Mouse (Mus musculus): ENCODE measurements at regions not wholly inside any gene's neighbourhood (a gene's known extent, or its start where the extent isn't known, plus 50 kb on each side); places are given as distances from the start of the nearest gene placed in this dataset.

GRCm38 (mm10) chr1:79927740-79928139, 66.8 kb upstream of the Serpine2 start:
- Histone ChIP-seq H3K4me1 (ENCODE audit: insufficient read depth, low read length) (no peaks in the 10 kb centered on the region), H3K27ac (ENCODE audit: low read depth, low read length) (no peak overlapping the region), H3K36me3 (ENCODE audit: insufficient read depth, low read length) (no peaks in the 10 kb centered on the region), H3K4me2 (ENCODE audit: low read depth, low read length, poor library complexity, severe bottlenecking) (no peak overlapping the region), H3K4me3 (ENCODE audit: low read depth, low read length) (no peak overlapping the region), H3K9me3 (ENCODE audit: low read length) (no peaks in the 10 kb centered on the region), H3K27me3 (ENCODE audit: insufficient read depth, low read length) (no peaks in the 10 kb centered on the region), H3K9ac (replicated peaks; ENCODE audit: low read length, poor library complexity, severe bottlenecking) (no peak overlapping the region)
- DNase-seq (ENCODE audit: low spot score) (no peak), ATAC-seq (ENCODE audit: low FRiP score) (no peak)
- 70% methylated on average over 2 of the region's 2 CpGs for WGBS
- TF ChIP-seq CTCF (IDR thresholded peaks at IDR 0.05) = no peak

DNA sequence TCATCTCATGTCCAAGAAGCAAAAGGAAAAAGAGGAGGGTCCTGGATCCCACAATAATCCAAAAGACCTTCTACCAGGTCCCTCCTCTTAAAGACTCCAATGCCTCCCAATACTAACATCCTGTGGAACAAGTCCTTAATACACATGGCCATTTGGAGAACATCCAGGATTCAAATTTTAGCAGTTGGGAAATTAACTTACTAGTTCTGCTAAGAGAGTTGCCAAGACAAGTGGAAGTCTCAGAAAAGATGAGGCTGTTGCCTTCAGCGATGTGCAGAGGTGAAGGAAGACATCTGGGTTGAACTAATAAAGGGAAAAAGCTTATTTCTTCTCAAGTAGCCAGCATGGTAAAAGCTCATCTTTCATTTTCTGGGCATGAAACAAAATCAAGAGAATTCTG, 64.8 kb upstream of the Serpine2 start:
- 75% methylated on average over 1 of the region's 1 CpGs for WGBS
- Histone ChIP-seq H3K4me1 (ENCODE audit: insufficient read depth, low read length) (no peaks in the 10 kb centered on the region), H3K27ac (ENCODE audit: low read depth, low read length) (no peak overlapping the region), H3K4me2 (ENCODE audit: low read depth, low read length, poor library complexity, severe bottlenecking) (no peak overlapping the region), H3K4me3 (ENCODE audit: low read depth, low read length) (no peak overlapping the region), H3K36me3 (ENCODE audit: insufficient read depth, low read length) (no peaks in the 10 kb centered on the region), H3K9ac (replicated peaks; ENCODE audit: low read length, poor library complexity, severe bottlenecking) (no peak overlapping the region), H3K27me3 (ENCODE audit: insufficient read depth, low read length) (no peaks in the 10 kb centered on the region), H3K9me3 (ENCODE audit: low read length) (no peaks in the 10 kb centered on the region)
- no peak for TF ChIP-seq CTCF (IDR thresholded peaks at IDR 0.05)
- DNase-seq (ENCODE audit: low spot score) = no peak
- no peak for ATAC-seq (ENCODE audit: low FRiP score)

DNA sequence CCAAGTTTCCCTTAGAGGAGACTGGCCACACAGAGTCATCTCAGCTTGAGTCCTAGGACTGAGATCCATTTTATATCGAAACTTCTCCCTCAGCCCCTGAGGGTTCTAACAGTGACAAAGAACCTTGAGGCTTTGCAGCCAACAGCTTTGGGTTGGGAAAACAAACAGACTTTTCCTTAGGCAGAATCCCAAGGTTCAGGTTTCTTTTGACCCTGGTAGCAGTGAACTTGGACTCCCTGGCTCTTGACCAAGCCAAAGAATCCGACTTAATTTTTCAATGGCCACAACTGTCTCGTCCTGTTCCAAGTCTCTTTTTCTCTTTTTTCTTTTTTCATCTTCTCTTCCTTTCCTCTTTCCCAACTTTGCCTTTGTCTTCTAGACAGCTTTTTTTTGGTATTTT, 60.9 kb upstream of the Serpine2 start:
- TF ChIP-seq CTCF (IDR thresholded peaks at IDR 0.05) = no peak
- Histone ChIP-seq H3K27me3 (ENCODE audit: insufficient read depth, low read length) (no peaks in the 10 kb centered on the region), H3K27ac (ENCODE audit: low read depth, low read length) (no peak overlapping the region), H3K4me2 (ENCODE audit: low read depth, low read length, poor library complexity, severe bottlenecking) (no peak overlapping the region), H3K9me3 (ENCODE audit: low read length) (no peaks in the 10 kb centered on the region), H3K9ac (replicated peaks; ENCODE audit: low read length, poor library complexity, severe bottlenecking) (no peak overlapping the region), H3K36me3 (ENCODE audit: insufficient read depth, low read length) (no peaks in the 10 kb centered on the region), H3K4me1 (ENCODE audit: insufficient read depth, low read length) (no peaks in the 10 kb centered on the region), H3K4me3 (ENCODE audit: low read depth, low read length) (no peak overlapping the region)
- ATAC-seq (ENCODE audit: low FRiP score) (no peak), DNase-seq (ENCODE audit: low spot score) (no peak)
- 79% methylated on average over 3 of the region's 3 CpGs for WGBS

GRCm38 (mm10) chr1:79921333-79921732, 60.4 kb upstream of the Serpine2 start:
- no peak for DNase-seq (ENCODE audit: low spot score)
- WGBS = 91% methylated on average over 3 of the region's 3 CpGs
- no peak overlapping the region for H3K27ac ChIP-seq (ENCODE audit: low read depth, low read length)

DNA sequence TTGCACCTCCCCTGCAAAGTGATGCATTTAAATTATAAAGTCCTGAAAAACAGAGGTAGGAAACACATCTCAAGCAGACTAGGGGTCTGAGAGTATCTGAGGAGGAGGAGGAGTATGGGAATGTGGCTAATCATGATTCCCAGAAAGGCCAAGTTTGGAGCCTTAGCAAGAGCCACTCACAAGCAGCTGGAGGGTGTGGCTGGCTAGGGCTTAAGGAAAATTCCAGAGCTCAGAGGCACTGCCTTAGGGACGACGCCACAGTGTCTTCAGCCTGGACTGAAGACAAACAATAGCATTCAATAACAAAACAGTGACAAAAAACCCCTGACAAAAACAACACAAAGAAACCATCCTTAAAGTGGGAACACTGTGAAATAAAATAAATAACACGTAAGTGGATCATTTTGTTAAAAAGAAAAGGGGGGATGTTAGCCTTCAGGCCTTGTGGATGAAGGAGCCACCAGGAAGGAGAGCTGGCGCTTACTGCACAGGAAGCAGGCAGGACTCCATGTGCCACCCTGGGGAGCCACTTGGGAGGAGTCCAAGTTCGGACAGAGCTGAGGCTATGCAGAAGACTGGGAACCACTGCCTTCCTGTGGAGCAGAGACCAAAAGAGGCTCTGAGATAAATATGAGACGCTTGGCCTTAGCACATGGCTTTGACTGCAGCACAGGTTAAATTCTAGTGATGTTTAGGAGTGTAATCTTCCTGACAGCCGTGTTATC, 56.6 kb upstream of the Serpine2 start:
- no peak for DNase-seq (ENCODE audit: low spot score)
- H3K4me2 ChIP-seq (ENCODE audit: low read depth, low read length, poor library complexity, severe bottlenecking) = no peak overlapping the region
- H3K4me3 ChIP-seq (ENCODE audit: low read depth, low read length) = no peak overlapping the region
- no peaks in the 10 kb centered on the region for H3K4me1 ChIP-seq (ENCODE audit: insufficient read depth, low read length)
- no peak for ATAC-seq (ENCODE audit: low FRiP score)
- no peak overlapping the region for H3K9ac ChIP-seq (replicated peaks; ENCODE audit: low read length, poor library complexity, severe bottlenecking)
- 69% methylated on average over 7 of the region's 7 CpGs for WGBS
- no peaks in the 10 kb centered on the region for H3K9me3 ChIP-seq (ENCODE audit: low read length)
- no peak overlapping the region for H3K27ac ChIP-seq (ENCODE audit: low read depth, low read length)
- TF ChIP-seq CTCF (IDR thresholded peaks at IDR 0.05) = no peak
- no peaks in the 10 kb centered on the region for H3K36me3 ChIP-seq (ENCODE audit: insufficient read depth, low read length)
- no peaks in the 10 kb centered on the region for H3K27me3 ChIP-seq (ENCODE audit: insufficient read depth, low read length)

More at GRCm38 (mm10) chr1:79921333-79921732, 60.4 kb upstream of the Serpine2 start:
- H3K9ac ChIP-seq (replicated peaks; ENCODE audit: low read length, poor library complexity, severe bottlenecking) = no peak overlapping the region
- TF ChIP-seq CTCF (IDR thresholded peaks at IDR 0.05) = no peak
- no peaks in the 10 kb centered on the region for H3K27me3 ChIP-seq (ENCODE audit: insufficient read depth, low read length)
- no peak for ATAC-seq (ENCODE audit: low FRiP score)
- H3K9me3 ChIP-seq (ENCODE audit: low read length) = no peaks in the 10 kb centered on the region
- H3K4me2 ChIP-seq (ENCODE audit: low read depth, low read length, poor library complexity, severe bottlenecking) = no peak overlapping the region
- H3K4me3 ChIP-seq (ENCODE audit: low read depth, low read length) = no peak overlapping the region
- H3K4me1 ChIP-seq (ENCODE audit: insufficient read depth, low read length) = no peaks in the 10 kb centered on the region
- H3K36me3 ChIP-seq (ENCODE audit: insufficient read depth, low read length) = no peaks in the 10 kb centered on the region
